Mouse (Mus musculus): ENCODE results near the gene Trappc6a.

The Trappc6a gene

DNA sequence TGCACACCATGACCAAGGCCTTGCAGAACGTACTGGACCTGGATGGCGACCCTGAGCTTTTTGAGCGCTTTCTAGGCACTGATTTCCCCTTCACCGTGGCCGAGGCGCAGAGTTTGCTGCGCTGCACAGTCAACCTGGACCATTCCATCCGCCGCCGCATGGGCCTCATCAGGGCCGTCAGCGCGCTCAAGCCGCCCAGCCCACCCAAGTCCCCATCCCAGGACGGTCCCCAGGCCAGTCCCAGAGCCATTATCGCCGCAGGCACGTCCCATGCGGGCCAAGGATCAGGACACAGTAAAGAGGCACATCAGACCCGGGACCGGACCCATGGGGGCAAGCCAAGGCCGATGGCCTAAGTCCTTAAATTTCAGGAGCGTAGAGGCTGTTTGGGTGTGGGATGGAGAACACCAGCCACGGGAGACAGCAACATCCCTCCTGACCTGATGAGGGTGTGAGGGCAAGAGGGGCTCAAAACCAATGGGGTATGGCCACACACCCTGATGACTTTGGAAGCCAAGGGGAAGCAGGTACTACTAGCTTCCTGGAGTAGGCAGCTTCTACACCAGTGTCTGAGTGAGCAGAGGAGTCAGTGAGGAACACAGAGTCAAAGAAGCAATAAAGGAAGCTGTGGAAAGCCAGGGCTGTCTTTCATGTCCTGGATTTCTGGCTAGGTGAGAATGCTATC, 16.4 kb downstream of the Trappc6a start:
- no peak for DNase-seq

DNA sequence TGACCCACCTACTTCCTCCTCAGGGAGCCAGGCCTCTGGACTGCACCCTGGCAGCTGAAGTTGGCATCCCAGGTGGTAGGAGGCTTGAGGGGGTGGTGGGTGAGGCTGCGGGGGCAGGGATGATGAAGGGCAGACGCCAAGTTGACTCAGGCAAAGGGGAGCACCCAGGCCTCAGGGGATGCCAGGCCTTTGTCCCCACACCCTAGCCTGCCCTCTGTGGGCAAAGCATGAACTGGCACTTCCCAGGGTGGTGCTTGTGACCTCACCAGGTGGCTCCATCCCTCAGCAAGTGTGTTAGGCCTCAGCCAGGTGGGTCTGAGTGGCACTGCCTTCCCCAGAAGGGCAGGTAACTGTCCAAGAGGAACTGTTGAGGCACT, 16.9 kb downstream of the Trappc6a start:
- DNase-seq, result no peak

DNA sequence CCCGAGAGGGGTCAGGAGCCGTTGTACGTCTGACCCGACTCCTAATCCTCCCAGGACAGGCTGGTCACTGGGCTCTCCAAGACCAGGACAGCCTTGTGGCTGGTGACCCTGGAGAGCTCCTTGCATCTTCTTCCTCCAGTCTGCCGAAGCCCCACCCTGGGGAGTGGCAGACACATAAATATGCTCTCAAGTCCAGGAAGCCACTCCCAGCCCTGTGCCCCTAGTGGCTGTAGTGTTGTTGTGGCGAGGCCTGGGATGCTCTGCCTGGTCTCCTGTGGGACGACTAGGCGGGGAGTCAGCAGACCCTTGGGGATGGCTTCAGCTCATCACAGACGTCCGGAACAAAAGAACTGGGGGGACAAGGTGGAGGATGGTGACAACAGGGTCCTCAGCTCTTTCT, 22.9 kb downstream of the Trappc6a start:
- no peak for DNase-seq

DNA sequence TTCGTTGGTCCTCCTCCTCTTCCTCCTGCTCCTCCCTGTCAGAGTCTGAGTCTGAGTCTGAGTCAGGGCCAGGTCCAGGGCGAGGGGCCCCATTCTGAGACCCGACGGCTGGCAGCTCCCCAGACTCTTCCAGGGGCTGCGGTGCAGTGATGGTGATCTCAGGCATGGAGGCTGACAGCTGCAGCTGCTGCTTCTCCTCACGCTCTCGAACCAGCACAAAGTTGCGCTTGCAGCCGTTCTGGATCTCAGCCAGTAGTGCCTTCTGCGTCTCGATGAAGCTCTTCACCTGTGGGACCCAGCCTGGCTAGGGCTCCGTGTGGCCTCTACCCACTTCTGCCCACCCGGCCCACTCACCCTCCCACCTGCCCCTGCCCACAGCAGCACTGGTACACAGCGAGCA, 24.0 kb downstream of the Trappc6a start:
- no peak for DNase-seq

DNA sequence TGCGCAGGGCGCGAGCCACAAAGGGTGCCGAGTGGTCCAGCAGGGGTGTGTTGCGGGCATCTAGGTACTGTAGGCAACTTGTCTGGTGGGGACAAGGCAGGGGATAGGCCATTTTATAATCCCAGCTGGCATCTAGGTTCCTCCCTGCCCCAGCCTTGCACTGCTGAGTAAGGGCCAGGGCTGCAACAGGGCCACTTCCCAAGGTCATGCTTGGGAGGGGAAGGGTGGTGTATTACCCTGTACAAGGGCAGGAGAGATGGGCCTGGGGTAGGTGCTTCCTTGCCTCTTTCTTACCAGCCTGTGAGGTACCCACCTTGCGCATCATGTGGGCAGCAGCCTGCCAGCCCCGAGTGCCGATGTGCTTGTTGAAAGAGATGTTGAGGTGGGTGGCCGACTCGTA, 26.5 kb downstream of the Trappc6a start:
- DNase-seq, result no peak

DNA sequence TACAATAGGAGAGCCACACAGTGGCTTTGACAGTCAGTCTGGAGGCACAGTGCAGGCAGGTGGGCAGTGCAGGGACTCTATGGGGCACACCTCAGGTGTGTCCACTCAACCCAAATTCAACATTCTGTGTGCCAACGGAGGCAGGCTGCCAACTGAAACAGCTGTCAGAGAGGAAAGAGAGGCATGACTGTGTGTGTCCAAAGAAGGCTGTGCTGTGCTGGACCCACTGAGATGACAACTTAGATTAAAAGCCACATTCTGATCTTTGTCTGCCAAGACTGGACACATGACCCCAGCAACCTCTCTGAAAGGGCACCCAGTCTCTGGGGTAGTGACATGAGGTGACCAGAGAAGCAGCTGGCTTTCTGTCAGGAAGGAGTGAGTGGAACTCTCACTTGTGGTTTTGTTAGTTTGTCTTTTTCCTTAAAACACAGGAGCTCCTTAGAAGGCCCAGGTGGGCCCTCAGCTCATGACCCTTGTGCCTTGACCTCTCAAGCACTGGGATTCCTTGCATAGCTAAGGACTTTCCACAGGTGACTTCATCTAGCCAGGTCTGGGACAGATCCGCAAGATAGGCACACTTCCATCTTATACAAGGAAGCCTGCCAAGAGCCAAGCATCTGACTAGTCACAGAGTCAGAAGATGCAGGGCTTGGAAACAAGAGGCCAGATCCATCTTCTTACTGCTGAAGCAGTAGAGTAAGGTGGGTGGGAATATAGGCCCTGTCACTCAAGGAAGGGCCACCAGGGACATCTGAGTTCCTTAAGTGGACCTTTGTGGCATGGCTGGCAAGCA, 32.8 kb downstream of the Trappc6a start:
- peak in 1 of 2 experiments; percentile 57 for DNase-seq

DNA sequence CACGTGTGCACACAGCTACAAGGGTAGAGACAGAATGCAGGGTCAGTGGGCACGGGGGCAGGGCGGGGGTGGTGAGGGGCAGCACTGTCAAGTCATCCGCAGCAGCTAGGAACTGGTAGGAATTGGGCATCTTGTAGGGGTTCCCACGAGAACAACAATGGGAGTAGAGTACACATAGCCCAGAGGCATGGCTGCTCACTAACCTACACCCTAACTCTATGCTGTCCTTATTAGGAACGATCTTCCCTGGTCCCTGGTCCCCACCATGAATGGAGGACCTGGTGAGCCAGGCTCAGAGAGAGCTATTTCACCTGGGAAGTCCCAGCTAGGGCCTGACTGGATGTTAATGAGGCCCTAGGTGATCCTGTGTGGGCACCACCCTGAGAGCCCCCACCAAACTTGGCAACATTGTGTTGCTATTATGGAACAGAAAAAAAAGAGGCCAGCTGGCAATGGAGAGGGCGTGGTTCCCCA, 33.5 kb downstream of the Trappc6a start:
- DNase-seq, result no peak

DNA sequence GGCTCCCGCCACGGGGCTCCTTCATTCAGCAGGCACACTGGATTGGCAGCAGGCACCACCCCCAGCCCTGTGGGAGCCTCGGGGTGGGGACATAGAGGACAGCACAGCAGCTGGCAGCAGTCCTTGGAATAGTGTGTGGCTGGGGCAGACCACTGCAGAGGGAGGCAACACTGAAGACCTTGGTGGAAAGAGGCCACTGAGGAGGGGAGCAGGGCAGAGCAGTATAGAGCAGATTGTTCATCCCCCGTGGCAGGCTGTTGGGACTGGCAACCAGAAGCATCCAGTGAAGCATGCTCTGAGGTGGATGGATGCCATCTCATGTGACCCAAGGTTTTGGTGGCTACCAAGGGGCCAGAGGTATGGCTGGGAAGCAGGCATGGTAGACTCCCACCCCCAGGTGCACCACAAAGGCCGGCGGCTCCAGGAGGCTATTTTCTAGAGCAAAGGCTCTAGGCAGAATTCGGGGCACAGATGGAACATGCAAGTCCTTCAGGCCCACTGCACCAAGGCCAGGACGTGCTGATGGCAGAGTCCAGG, 34.0 kb downstream of the Trappc6a start:
- peak; percentile 64 to 69 for DNase-seq

DNA sequence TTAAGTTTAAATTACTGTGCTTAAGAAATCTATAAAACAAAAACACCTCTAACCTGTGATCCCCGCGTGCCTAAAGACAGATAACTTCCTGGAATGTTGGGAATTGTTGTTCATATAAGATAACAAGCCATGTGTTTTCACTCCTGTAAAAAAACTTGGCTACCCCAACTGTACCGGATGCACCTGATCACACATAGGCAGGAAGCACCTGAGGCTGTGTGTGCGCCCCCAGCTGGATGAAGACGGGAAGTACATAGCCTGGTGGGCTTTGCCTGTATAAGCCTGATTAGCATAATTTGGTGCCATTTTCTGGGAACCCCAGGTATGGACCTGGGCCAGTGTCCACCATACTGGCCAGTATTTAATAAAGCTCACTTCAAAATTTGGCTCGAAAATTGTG, 35.4 kb downstream of the Trappc6a start:
- no peak for DNase-seq

DNA sequence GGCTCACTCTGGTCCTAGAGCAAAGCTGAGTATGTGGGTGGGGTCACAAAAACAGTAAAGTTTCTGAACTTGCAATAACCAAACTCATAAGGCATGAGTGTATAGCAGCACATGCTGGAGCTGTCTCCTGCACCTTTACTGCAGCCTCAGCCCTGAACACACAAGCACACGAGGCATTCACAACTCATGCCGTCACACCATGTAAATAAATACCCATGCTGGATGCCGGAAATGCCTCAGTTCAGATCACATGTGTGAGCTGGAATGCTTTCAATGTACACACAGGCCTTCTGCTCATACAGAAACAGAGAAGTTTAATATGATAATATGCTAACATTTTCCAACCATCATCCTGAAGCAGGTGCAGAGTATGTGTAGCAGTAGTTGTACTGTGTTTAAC, 37.8 kb downstream of the Trappc6a start:
- no peak for DNase-seq

DNA sequence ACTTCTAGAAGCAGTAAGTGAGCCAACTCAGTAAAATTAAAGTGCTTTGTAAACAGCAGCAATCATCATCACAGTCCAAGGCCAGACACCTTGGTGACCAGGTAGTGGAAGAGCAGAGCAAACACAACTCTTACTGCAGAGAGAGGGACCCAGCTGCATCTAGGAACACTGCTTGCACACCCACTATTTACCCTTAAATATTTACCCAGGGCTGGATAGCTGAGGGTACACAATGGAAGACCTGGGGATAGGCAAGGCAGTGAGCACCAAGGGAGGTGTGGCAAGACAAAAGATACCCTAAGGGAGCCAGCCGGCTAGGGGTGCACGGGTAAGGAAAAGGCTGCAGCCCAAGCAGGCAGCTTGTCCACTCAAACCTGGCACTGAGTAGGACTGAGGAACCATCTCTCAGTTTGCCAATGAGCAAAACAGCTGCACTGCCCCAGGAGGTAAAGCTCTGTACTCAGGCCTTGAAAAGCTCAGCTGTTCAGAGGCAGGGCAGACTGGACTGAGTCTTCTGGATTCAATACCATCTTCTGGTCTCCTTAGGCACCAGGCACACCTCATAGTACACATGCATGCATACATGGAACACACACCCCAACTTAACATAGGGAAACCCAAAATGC, 39.3 kb downstream of the Trappc6a start:
- DNase-seq, result no peak

DNA sequence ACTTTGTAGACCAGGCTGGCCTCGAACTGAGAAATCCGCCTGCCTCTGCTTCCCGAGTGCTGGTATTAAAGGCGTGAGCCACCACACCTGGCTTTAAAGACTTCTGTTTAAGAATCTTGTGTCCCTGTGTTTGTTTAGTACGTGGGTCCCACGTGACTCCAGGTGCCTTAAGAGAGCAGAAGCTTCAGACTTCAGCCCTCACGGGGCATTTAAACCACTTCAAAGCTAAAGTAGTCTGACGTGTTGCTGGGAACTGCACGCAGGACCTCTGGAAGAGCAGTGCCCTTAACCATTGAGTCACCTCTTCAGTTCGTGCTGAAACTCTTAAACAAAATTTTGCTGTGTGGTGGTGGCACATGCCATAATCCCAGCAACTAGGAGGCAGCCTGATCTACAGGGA, 41.2 kb downstream of the Trappc6a start:
- DNase-seq, result no peak

DNA sequence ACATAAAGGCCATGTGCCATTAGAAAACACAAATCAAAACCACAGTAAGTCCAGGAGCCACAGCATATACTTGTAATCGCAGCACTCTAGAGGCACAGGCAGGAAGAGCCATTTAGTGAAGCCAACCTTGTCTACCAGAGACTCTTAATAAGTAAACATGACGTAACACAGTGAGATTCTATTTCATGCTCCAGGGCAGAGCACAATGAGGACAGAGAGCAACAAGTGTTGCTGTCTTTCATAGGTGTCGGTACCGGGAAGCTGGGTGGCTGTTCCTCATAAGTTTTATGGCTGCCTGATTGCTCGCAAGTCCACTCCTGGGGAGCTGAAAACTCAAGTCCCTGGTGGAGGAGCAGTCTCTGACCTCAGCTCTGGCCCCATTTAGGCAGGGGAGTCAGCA, 43.4 kb downstream of the Trappc6a start:
- no peak for DNase-seq

DNA sequence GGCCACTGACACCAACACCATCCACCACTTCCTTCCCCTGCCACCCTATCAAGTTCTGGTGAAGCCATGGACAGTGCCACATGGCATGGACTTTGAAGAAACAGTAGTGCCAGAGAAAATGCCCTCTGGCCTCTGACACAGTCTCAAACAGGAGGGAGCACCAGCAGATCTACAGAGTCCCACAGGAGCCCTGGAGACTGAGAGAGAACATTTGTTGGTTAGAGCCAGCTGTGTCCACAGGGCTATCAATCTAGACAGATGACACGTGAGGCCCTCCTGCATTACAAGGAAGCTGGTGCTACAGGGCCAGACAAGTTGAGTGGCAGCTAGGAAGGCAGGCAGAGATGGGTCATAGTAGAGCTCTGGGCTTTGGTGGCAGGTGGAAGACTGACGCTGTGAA, 44.2 kb downstream of the Trappc6a start:
- DNase-seq, result no peak

DNA sequence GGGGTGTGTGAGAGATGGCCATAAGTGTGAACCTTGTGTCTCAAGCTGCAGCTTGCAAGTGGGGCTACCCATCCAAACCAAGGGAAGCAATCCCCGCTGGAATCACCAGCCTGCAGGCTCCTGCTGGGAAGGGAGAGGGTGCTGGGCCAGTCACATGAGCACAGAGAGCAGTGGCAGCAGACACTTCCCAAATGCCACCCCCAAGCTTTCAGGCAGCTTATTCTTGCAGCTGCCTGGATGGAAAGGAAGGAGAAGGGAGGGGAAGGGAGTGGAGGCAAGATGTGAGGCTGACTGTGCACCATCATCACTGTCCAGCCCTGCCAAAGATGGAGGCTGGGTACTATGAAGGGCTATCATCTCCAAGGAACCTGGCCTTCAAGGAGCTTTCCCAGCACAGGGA, 46.0 kb downstream of the Trappc6a start:
- no peak for DNase-seq

DNA sequence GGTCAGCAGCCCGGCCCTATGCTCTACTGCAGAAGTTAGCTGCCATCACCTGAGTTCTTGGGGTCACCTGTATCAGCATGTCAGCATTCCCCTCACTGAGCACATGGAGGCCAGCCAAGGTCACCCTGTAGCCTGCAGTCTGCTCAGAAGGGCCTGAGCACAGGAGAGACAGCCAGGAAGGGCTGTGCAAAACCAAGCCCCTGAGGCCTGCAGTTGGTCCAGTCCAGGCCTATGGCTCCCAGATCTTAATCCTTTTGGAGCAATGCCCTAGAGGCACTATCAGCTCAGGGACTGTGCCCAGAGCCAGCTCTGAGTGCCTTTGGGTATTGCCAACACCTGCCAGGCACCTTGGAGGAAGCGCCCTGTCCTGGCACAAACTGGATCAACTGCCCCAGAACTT, 48.9 kb downstream of the Trappc6a start:
- peak in 1 of 2 experiments; percentile 40 for DNase-seq

DNA sequence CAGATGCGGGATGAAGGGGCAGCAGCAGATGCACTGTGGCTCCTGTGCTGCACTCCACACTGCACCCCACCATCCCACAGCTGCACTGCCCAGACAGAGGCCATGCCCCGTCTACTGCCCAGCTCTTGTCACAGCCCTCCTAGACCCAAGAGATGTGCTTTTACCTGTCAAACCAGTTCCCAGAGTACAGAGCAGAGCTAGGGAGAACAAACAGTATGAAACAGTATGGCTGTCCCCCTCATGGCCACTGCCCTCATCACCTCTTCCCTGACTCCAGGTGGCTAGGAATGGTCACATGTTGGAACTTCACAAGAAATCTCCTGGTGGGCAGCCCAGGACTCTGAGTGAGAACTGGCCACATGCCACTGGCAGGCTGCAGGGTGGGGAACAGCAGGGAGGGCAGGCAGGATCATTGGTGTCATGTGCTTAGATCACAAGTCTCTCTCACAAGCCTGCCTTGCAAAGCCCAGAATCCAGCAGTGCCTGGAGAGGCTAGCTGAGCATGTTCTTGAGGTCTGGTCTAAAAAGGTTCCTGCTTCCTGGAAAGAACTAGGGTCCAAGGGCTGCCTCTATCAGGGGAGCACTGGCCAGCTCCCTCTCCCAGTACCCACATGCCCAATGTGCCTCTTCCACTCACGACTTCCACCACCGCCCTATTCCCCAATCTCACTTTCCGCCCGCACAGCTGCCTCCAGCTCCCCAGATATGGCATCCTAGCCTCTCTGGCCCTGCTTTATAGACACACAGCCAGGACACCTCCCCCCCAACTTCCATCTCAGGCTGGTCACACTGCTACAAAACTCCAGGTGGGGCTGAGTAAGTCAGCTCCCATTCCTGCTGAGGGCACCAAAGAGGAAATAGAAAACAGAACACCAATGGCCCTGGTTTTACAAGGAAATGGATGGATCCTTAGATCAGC, 50.0 kb downstream of the Trappc6a start:
- no peak for DNase-seq

DNA sequence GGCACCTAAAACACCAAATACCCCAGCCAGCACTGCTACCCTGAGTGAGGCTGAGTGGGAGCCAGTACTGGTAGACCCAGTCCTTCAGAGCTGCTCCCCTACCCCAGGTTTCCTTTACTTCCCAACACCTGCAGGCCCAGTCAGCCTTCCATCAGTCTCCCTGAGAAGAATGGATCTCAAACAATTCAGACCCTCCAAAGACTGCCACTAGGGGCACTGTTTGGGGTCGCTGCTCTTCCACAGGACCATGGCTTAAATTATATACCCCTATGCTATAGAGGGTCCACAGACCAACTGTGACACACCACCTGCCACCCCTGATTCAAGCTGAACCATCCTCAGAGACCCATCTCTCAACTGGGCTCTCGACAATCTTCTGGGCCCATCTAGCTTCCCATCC, 50.8 kb downstream of the Trappc6a start:
- DNase-seq, result no peak

DNA sequence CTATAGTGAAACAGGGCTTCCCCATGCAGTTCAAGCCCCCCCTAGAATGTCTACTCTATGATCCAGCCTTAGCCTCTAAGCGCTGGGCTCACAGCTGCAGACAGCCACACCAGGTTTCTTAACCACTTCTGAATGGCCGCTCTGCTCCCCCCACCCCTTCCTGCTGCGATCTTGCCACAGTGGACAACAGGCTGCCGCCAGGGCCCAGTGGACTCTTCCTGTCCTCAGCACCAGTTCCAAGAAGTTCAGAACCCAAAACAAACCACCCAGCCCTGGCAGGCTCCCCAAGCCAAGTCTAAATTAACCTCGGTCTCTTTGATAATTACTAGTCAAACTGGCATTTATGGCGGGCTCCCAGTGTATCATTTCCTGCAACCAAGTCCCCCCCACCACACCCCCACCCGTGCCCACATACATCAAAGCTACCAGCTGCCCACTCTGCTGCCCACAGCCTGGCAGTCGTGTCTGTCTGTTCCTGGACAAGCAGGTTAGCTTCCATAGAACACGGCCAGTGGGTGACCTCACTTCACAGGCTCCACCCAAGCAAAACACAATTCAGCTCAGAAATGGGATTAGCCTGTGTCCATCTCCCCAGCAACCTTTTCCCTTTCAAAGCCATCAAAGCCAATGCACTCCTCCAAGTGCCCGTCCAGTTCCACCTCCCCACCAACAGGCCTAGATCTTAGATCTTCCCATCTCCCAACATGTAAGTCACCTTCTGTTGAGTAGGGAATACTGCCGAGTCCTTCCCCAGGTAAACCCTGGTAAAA, 52.5 kb downstream of the Trappc6a start:
- DNase-seq, result no peak

DNA sequence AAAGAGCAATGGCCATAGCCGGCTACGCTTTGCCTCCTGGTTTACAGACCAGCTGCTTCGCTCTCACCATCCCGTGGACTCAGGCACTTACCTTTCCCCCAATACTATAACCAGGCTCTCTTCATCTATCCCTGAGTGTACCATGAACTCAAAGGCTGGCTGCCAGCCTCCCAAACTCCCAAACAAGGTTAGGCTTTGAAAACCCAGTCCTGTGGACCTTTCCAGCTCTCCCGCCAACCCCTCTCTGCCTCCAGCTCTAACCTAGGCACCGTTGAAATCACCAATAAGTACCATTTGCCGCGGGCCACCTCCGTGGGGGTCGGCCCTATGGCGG, 53.2 kb downstream of the Trappc6a start:
- DNase-seq, result no peak

DNA sequence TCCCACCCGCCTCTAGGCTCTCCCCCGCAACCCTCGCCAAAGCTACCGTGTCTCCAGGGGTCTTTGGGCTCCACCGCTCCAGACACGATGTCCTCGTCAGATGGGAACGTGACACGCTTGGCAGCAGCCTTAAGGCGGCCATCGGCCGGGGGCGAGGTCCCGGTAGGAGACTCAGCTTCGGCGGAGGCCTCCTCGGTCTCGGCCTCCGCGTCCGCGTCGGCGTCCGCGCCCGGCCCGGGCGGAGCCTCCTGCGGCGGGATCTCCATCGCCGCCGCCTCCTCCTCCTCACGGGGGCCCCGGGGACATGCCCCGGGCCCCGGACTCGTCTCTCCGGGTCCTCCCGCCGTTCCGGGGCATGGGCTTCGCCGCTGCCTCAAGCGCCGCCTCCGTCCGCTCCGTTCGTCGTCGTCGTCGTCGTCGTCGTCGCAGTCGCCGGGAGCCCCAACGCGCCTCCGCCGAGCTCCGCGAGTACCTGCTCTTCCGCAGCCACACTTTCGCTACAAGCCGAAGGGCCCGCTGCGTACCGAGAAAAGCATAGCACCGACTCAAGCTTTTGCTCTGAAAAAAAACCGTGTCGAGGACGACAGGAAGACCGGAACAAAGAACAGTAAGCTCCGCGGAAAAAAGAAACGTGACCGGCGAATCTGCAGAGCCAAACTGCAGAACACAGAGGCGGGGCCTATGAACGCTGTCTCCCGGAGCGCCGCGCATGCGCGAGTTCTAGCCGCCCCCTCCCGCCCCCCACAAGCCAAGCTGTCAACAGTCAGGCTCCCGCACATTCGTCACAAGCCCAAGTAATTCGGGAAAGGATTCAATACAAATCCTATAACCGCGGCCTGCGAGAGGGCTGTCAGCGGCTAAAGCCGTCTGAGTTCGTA, 53.8 kb downstream of the Trappc6a start:
- peak; percentile 88 to 92 for DNase-seq

All from cerebellum, adult 18-20 months (tissue).